Mouse (Mus musculus) stomach, postnatal 0 days (tissue): ENCODE data around the gene D10Jhu81e.

ENCODE experiments used
- CTCF ChIP-seq: IDR thresholded peaks from 2 replicates; pipeline ENCODE4 v1.5.1; 2016; ENCODE audit warnings: antibody characterized with exemption, low read depth, mild to moderate bottlenecking, moderate library complexity
- EP300 ChIP-seq: optimal IDR thresholded peaks from 2 replicates; pipeline ENCODE3; 2016; ENCODE audit warnings: antibody characterized with exemption

DNA sequence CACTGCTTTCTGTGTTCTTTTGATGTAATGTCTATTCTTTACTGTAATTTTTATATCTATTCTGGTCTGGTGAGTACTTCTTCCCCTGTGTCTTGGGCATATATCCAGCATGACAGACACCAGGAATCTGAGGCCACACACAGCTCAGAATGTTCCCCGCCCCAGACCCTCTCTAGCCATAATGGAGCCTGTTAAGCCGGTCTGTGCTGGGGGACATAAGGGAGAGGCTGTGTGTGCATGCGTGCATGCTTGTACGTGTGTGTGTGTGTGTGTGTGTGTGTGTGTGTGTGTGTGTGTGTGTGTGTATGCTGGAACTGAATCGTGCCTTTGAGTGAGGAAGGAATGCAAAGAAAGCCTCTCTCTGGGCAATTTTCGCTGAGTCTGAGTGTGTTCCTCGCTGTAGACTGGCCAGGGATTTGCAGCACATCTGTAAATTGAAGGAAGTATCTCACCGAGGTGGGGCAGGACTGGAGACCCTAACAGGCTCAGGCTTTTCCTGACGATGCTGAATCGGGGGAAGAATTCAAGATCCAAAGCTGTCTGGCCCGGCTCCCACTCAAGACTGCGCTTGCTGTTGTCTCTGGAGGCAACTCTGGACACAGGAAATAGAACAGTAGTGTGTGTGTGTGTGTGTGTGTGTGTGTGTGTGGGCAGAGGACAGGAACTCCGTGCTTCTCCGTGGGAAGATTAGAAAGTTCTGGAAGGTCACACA is 30.6 kb downstream of the D10Jhu81e start:
- TF ChIP-seq CTCF, result no peak
- TF ChIP-seq EP300, result no peak
